Mouse (Mus musculus) adrenal gland, postnatal 10 days (tissue): ENCODE results near the gene Olfr690. TPM values are rescaled to one million over a fixed set of nuclear protein-coding genes. Genes with fewer than 3 reads are reported as not detected.
"Not testable (repeated sequence)": the region's sequence is repeated elsewhere in the genome, so short reads cannot be mapped to it uniquely, and the experiment has no call there.

Experiments
- DNase-seq: peaks from one replicate; pipeline ENCODE4 v3.0.0; 2021; ENCODE audit warnings: mixed read lengths
- long read RNA-seq, 2 experiments: library from polyadenylated mRNA; stranded (forward); transcript quantifications; one replicate each; pipeline ENCODE4 v2.0.0; 2021
- total RNA-seq, 2 experiments: library from RNA; stranded (reverse); gene quantifications; 2 replicates each; pipeline ENCODE4 v1.2.3; 2021

The Olfr690 gene
- total RNA-seq, result not detected
- long read RNA-seq, experiment 1, result 0 reads
- long read RNA-seq, experiment 2, result 0 reads

DNA sequence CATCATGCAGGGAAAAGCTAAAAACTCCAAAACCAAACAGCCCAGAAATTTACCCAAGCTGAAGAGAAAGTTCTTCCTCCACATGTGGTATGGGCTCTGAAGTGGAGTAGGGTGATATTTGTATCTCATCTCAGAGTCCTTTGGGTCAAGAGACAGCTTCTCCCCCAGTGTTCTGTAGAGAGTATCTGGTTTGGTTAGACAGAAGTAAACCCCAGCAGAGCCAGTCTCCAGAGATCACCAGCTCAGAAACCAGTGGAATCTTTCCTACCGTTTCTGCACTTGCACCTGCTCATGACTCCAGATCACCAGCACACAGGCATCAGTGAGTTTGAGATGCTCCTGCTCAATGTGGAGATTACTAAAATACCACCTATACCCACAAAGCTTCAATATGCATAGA is at the start of gene Olfr690:
Gene Olfr690, minus strand, starts transcription at position 101 of the 400 bp plus-strand sequence.
- no peak for DNase-seq

DNA sequence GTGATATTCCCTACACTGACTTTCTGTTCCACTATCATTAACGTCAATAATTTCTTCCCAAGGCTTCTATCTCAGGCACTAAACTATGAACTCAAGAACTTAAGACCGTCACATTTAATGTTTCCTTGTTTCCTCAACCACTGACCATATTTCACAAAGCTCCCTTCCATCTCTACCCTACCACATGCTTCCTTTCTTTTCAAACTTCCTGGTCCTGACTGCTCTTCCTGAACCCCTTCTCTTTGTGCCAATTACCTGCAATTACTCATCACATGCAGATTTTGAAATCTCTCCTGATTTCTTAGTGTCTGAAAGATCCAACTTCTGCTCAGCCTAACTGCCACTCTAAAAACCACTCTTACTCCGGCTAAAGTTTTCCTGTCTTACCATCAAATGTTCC is 46.4 kb upstream of the Olfr690 start:
- no peak for DNase-seq

DNA sequence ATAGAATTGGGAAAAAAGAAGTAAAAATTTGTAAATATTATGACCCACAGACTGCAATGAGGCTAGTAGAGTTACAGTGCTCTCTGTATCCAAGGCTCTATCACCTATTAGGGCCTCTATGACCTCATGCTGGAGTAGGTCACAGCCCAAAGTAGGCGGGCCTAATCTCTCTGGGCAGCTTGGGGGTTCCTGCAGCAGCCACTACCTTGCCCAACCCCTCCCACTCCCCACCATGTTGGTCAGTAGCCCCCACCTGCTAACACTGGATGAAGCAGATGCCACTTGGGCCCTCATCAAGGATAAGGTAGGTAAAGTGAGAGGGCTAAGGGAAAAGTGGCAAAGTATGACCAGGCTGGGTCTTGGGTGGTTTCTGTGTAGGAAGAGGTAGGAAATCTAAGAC is 41.0 kb upstream of the Olfr690 start, which contains the start of gene Gm5901:
Gene Gm5901, plus strand, starts transcription at position 173 of the 400 bp plus-strand sequence.
- DNase-seq, result no peak

DNA sequence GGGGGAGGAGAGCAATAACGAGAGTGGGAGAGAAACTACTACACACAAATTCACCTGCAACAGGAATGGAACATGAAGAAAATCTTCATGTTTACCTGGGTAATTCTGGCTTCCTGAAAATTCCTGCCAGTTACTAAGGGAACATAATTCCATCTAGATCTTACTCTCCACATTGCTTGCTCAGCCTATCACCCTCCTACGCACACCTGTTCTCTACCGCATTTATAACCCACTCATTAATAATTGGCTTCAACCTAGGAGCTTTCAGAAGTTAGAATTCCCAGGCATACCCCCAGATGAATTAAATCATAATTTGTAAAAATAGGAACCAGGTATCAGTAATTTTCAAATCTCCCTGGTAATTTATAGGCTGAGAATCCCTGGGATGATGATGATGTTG is 40.1 kb upstream of the Olfr690 start:
- DNase-seq, result no peak

DNA sequence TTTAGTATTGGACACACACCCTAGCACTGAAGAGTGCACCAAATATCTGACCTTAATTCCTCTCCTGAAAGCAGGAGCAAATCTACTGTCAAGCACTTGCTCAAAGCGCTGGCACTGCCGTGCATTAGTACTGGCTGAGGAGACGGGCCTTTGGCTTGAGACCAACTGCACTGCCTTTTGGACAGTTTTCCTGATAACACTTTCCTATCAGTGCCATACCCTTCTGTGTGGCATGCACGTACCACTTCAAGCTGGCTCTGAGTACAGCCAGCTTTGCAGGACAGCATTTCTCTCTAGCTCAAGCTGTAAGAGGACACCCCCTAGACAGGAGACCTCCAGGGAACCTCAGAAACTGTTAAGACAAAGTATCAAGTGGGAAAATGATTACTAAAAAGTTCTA is 39.6 kb upstream of the Olfr690 start:
- peak; percentile 52 for DNase-seq

DNA sequence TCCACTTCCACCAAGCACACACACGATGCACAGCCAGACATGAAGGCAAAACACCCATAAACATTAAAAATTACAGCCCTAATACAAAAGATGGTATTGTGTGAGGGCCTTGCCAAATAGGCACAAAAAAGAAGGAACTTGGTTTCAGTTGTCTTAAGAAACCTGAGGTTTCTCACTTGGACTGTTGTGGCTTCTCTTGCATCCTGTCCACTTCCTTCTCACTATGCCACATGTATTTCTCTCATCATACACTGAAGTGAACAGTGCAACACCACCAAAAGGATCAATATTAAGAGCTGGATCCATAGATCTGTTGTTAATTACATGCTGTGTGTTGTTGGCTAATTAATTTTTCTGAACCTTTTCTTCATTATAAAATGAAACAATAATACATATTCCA is 39.0 kb upstream of the Olfr690 start:
- no peak for DNase-seq

DNA sequence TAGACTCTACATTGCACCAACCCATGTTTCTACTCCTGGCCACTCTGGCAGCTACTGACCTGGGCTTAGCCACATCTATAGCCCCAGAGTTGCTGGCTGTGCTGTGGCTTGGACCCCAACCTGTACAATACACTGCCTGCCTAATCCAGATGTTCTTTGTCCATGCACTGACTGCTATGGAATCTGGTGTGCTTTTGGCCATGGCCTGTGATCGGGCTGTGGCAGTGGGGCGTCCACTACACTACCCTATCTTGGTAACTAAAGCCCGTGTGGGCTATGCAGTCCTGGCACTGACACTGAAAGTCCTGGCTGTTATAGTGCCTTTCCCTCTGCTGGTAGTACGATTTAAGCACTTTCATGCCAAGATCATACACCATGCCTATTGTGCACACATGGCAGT is 34.6 kb upstream of the Olfr690 start:
- no peak for DNase-seq

DNA sequence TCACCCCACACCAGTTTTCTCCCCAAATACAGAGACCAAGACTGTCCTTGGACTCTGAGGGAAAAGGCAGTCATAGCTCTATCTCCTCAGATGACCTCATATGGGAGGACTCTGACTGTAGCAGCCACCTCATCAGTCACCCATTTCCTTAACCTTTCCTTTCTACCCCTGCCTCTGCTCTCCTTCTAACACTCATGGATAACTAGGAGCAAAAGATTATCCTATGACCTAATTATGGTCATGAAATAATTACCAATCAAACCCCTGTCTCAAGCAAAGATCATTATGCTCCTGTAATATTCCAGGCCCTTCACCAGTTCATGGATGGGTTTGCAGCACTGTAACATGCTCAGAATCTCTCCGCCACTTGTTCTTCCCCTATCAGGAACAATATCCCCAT is 34.0 kb upstream of the Olfr690 start, which contains the start of gene Olfr692:
Gene Olfr692, plus strand, starts transcription at position 301 of the 400 bp plus-strand sequence.
- no peak for DNase-seq

DNA sequence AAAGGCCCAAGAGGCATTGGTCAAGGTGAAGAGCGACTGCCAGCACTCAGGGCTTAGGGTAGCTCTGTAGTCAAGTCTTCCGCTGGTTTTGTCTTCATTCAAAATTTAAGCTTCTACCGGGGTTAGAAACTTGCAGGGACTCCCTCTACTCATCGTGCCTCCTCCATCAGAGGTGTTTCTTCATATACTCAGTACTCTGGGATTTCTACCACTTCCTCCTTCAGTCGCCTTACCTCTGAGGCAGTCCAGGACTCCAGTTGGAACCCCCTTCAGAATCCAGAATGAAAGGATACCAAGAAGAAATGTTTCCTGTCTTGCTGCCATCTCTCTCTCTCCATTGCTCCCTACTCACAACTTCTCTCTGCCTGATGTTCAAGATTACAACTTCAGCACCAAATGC is 33.4 kb upstream of the Olfr690 start:
- DNase-seq, result no peak

DNA sequence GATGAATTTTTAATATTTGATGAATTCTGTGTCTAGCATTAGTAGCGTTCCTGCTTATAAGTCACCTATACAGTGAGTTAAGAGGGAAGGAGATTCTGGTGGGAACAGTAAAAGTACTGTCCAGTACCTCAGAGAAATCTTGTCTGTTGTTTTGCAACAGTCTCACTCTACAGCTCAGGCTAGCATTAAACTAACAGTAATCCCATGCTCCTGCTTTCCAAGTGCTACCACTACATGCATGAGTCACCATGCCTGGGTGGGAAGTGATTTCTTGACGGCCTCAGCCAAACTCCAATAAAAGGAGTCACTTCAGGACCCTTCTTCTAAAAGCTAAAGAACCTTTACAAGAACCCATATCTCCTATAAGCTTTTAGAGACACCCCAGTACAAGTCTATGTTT is 27.8 kb upstream of the Olfr690 start:
- no peak for DNase-seq

DNA sequence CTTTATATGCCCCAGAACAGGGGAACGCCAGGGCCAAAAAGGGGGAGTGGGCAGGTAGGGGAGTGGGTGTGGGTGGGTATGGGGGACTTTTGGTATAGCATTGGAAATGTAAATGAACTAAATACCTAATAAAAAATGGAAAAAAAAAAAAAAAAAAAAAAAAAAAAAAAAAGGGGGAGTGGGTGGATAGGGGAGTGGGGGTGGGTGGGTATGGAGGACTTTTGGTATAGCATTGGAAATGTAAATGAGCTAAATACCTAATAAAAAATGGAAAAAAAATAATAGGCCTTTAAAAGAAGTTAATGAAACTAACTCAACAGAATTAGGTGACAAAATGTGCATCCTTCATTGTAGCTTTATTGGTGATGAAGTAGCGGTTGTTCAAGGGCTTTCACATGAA is 22.6 kb upstream of the Olfr690 start:
- DNase-seq, result not testable (repeated sequence)

DNA sequence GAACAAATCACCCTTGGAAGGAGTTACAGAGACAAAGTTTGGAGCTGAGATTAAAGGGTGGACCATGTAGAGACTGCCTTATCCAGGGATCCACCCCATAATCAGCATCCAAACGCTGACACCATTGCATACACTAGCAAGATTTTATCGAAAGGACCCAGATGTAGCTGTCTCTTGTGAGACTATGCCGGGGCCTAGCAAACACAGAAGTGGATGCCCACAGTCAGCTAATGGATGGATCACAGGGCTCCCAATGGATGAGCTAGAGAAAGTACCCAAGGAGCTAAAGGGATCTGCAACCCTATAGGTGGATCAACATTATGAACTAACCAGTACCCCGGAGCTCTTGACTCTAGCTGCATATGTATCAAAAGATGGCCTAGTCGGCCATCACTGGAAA is 22.2 kb upstream of the Olfr690 start:
- DNase-seq, result not testable (repeated sequence)

DNA sequence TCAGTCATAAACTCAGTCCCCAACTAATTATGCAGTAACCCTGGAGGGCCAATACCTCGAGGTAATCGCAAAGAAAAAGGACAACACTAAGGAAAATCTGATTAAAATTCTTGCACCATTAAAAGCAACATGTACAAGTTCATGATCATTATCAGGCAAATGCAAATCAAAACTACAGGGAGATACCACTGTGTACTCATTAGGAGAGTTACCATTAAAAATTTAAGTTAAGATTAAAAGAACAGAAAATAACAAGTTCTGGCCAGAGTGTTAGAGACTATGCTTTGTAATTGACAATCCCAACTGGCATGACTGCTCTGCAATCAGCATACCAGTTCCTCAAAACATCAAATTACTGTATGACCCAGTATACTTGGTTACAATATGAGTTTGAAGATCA is 8.8 kb upstream of the Olfr690 start:
- no peak for DNase-seq

DNA sequence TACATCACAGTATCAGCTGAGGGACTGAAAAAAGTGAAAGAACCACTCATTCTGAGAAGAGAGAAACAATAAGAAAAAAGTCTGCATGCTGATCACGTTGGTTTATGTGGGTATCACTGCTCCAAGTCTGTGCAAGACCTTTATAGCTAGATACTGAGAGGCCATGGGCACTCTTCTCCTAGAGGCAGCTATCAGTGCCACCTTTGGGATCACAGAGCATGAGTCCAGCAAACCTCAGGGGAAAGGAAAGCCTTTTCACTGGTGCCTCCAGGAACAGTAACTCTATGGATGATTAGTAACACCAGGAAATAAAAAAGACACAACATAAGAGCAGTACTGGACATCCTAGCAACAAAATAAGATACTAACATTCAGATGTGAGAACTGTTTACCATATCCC is 8.3 kb upstream of the Olfr690 start, which contains the start of gene Olfr691:
Gene Olfr691, minus strand, starts transcription at position 101 of the 400 bp plus-strand sequence.
- no peak for DNase-seq

DNA sequence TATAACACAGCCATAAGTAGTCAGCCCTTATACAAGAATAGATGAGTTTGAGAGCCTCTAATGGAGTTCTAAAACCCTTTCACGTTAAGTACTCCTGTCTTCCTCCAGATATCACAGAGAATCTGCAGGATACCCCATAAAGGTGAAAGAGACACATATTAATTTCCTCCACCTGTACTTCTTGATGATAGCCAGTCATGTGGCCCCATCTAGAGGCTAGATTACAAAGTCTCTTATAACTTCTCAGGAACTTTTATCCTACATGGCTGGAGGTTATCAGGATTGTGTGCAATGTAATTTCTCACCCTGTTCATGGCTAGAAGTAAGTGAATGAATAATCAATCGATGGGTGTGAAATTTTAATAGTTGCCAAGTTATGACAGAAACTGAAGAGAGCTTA is 8.6 kb downstream of the Olfr690 start:
- no peak for DNase-seq

DNA sequence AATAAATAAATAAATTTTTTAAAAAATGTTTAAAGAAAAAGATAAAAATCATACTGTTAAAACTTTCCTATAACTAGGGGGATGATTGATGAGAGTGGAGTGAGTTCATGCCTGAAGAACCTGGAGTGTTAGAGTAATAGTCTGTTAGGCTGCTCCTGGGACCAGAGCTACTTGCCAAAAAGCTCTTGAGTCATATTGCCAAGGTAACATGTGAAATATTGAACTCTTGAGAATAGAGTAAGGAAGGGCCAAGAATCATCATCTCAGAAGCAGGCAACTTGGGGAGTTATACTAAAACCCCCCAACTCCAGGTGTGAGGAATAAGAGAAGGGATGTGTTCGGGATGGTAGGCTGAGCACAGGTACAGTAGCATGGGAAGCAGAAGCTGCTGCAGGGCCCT is 23.0 kb downstream of the Olfr690 start, which contains the start of gene Olfr689:
Gene Olfr689, plus strand, starts transcription at position 301 of the 400 bp plus-strand sequence.
- no peak for DNase-seq

DNA sequence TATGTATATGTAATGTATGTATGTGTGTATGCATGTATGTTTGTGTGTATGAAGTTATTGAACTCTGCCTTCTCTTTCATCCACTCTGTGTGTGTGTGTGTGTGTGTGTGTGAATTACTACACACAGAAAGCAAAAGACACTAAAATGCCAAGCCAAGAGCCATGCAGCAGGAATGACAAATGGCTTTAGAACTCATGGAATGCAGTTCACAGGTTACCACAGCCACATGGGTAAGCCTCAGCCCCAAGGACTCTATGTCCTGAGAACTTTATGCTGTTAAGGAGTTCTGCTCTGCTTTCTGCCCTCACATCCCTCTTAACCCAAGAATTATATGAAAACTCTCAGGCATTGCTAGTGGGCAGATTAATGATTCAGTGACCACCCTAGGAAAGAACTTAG is 43.9 kb downstream of the Olfr690 start:
- no peak for DNase-seq

DNA sequence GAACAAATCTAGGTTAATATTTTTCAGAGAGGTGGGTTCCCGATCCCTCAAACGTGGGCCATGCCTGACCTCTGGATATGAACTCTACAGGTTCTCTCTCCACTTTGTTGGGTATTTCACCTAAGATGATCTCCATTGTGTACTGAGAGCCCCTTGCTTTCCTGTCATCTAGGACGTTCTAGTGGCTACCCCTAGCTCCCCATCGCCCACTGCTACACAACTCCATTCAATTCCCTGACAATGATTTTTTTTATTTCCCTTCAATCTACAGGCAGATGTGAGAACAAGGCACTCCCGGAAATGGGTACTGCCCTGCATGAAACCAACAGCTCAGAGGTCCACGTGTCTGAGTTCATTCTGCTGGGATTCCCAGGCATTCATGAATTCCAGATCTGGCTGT is 46.1 kb downstream of the Olfr690 start, which contains the start of gene Olfr688:
Gene Olfr688, plus strand, starts transcription at position 301 of the 400 bp plus-strand sequence.
- no peak for DNase-seq

Other genes with a start within 250 kb of the Olfr690 start
- not detected for gene Olfr680-ps1, start 241.3 kb downstream of the Olfr690 start, total RNA-seq
- not detected for gene Olfr681, start 217.3 kb downstream of the Olfr690 start, total RNA-seq
- not detected for gene Olfr683, start 187.1 kb downstream of the Olfr690 start, total RNA-seq
- gene Olfr684, start 170.5 kb downstream of the Olfr690 start, total RNA-seq, result not detected
- not detected for gene Olfr685, start 148.1 kb downstream of the Olfr690 start, total RNA-seq
- not detected for gene Olfr686, start 126.6 kb downstream of the Olfr690 start, total RNA-seq
- gene Olfr688, start 46.0 kb downstream of the Olfr690 start, total RNA-seq, result not detected
- gene Olfr689, start 22.9 kb downstream of the Olfr690 start, total RNA-seq, result not detected
- not detected for gene Olfr691, start 8.2 kb upstream of the Olfr690 start, total RNA-seq
- not detected for gene Olfr692, start 34.1 kb upstream of the Olfr690 start, total RNA-seq
- not detected for gene Gm5901, start 40.9 kb upstream of the Olfr690 start, total RNA-seq
- 10 to 100 TPM; 24.3 to 29.4 TPM for gene Fam160a2, start 66.0 kb upstream of the Olfr690 start, total RNA-seq
- gene Cnga4, start 70.5 kb upstream of the Olfr690 start, total RNA-seq, result not detected
- under 1 TPM in 1 of 2 experiments, not detected in 1; 0.12 TPM for gene Cckbr, start 91.6 kb upstream of the Olfr690 start, total RNA-seq
- gene Cavin3, start 148.2 kb upstream of the Olfr690 start, total RNA-seq, result 10 to 100 TPM; 48.6 to 49.5 TPM
- gene Smpd1, start 220.3 kb upstream of the Olfr690 start, total RNA-seq, result 10 to 100 TPM; 59.2 to 68.1 TPM
- 10 to 100 TPM; 19.6 to 25.2 TPM for gene Apbb1, start 247.5 kb upstream of the Olfr690 start, total RNA-seq